Mouse (Mus musculus): ENCODE data around the gene Derl3. TPM values are rescaled to one million over a fixed set of nuclear protein-coding genes. Genes with fewer than 3 reads are reported as not detected.
A peak's percentile ranks its signal among the peaks of the same experiment; 100 is the strongest.
"Not testable (repeated sequence)": the region's sequence is repeated elsewhere in the genome, so short reads cannot be mapped to it uniquely, and the experiment has no call there.

Derl3 gene
- polyA plus RNA-seq, 1 experiment, result 1.2 TPM

DNA sequence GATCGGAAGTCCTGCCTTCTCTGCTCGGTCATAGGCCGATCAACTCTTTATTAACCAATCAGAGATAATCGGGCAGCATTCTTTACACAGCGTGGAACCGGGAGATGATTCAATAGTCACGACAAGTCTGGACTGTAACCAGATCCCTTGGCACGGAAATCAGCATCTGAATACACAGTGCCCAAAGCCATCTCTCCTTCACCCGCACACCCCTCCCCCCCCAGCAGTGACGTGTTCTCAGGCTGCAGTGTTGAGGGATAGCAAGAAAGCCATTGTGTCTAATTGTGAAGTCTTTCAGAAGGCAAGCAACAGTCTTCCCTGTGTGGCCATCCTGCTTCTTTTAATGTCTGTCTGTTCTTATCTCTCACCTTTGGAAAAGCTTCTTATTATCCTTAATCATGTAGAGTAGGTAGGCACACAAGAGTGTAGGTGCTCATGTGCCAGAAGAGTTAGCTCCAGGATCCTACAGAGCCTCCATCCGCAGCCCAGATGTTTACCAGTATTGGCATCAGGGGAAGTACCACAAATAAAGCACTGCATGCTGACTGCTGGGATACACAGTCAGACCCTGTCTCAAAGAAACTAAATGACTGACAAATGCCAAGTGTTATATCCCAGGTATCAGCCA lies 20.2 kb upstream of the Derl3 start:
- DNase-seq (ENCODE audit: low spot score), result no peak

GRCm38 (mm10) chr10:75873543-75874170 lies 19.6 kb upstream of the Derl3 start:
- DNase-seq (ENCODE audit: low spot score), result no peak

GRCm38 (mm10) chr10:75878836-75879235 lies 14.4 kb upstream of the Derl3 start:
- no peak for DNase-seq (ENCODE audit: low spot score)

- no peak for DNase-seq (ENCODE audit: low spot score)
These were observed 12.9 kb upstream of the Derl3 start for GRCm38 (mm10) chr10:75880351-75880750.

GRCm38 (mm10) chr10:75880771-75881577 lies 12.2 kb upstream of the Derl3 start:
- DNase-seq (ENCODE audit: low spot score), result no peak

- no peak for DNase-seq (ENCODE audit: low spot score)
These were observed 11.4 kb upstream of the Derl3 start for GRCm38 (mm10) chr10:75881578-75882432.

DNA sequence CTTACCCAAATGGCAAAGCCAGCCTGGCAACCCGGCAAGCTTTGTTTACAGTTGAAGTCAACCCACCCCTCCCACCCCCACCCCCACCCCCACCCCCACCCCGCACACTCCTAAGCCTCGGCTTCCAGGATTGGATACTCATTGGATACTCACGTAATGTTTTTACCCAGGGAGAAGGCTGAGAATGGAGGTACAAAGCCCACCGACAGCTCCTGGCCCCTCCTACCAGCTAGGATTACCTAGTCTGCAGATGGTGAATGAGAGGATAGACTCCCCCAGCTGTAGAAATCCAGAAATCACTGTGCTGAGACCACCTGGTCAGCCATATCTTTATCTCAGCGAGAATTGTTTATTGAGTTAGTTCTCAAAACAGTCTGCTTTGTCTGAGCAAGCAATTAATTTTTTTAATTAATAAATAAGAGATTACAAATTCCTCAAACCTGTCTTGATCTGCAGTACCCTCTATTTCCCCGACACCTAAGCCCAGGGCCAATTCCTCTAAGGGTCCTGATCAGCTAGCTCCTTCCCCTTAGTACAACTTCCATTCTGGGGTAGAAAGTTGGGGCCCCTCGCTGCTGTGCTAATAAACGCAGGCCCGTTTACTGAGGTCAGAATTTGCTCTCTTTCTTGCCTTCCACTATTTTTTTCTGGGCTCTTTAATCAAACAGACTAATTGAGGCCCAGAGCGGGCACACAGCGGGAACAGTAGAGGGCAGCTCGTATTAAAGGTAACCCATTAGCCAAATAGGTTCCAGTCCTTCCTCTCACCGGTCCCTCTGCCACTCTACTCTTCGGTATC lies 10.6 kb upstream of the Derl3 start:
- no peak for DNase-seq (ENCODE audit: low spot score)

- DNase-seq (ENCODE audit: low spot score), result peak; percentile 58
These were observed 10.0 kb upstream of the Derl3 start for GRCm38 (mm10) chr10:75883232-75883552.

- no peak for DNase-seq (ENCODE audit: low spot score)
These were observed 8.5 kb upstream of the Derl3 start for GRCm38 (mm10) chr10:75884742-75885141.

- DNase-seq (ENCODE audit: low spot score), result not testable (repeated sequence)
These were observed 5.7 kb upstream of the Derl3 start for GRCm38 (mm10) chr10:75887504-75887903.

DNA sequence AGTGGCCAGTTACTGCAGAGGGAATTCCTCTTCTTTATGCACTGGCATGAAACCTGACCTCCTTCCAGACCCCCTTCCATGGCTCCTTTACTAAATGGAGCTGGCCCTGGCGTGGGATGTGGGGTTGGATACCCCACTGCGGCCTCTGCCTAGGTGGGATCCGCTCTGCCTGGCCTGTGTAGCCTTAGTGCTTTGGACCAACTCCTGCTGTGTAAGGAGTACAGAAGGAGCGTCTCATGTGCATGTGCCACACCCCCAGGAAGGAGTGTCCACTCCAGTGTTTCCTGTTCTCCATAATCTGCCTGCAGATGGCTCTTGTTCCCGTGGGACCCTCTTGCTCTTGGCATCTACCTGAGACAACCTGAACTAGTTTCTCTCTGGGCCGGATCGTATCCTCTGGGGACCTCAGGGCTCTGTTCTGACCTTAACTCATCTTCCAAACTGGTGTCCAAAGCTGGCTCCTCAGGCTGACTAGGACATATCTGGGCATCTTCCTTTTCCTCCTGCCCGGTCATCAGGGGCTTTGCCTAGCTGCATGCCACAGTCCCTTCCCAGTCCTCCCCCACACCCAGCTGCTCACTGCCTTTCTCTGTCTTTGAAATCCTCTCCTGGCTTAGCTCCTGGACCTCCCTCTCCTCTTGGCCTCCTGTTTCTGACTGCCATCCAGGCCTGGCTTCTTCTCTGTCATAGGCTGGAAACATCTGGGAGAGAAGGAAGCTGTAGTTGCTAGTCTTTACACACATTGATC lies 3.6 kb upstream of the Derl3 start:
- DNase-seq (ENCODE audit: low spot score), result no peak

DNA sequence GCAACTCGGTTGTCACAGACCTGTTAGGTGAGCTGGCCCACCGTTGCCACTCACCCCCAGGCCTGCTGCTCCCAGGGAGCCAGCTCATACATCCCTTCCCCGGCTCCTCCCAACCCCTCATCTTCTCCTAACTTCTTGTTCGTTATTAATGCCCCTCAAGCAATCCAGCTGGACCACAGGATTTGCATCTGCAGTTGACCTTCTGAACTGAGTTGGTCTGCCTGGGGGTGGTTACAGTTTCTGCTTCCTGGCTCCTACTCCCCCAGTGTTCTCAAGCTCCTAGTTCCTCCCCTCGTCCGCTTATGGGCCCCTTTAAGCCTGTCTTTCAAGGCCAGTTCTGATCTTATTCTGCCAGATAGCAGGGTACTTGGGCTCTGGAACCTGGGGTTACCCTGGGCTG lies 1.4 kb downstream of the Derl3 start:
- no peak for DNase-seq (ENCODE audit: low spot score)

- DNase-seq (ENCODE audit: low spot score), result no peak
These were observed 2.5 kb downstream of the Derl3 start for GRCm38 (mm10) chr10:75895730-75896129.

GRCm38 (mm10) chr10:75896208-75896607 lies 3.0 kb downstream of the Derl3 start:
- no peak for DNase-seq (ENCODE audit: low spot score)

DNA sequence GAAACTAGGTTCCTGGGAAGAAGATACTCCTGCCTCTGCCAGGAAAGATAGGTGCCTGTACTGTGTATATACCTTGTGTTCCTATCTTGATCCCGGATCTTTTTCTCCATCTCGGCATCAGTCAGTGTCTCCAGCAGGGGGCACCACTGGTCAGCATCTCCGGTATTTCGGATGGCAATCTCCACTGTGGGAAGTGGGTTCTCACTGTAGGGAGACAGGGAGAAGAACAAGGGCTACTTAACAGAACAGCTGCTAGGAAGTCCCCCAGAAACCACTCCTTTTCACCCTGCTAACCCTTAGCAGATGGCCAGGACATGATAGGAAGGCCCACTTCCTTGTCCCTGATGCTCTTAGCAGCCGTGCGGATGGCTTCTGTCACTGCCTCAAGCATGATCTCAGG lies 4.2 kb downstream of the Derl3 start:
- no peak for DNase-seq (ENCODE audit: low spot score)

DNA sequence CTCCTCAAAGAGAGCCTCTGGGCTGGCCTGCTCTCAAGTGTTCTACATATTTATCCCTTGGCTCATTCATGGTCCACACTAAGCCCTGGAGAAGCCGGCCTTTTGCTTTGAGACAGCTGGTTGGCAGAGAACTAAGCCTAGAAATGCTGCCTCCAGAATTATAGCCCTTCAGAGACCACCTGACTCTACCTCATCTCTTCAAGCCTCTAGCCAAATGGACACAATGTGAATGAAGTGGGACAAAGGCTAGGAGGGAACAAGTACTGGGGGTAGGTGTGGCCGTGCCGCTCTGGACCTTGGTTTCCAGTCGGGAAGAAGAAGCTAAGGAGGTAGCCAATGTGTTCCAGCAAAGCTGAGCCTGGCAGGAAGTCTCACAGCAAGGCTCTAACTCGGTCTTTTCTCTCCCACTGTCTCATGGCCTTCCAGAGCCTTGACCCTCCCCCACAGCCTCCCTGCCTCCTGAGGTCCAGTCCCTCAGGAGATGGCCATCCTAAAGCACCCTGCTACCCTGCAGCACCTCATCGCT lies 4.9 kb downstream of the Derl3 start:
- DNase-seq (ENCODE audit: low spot score), result no peak

DNA sequence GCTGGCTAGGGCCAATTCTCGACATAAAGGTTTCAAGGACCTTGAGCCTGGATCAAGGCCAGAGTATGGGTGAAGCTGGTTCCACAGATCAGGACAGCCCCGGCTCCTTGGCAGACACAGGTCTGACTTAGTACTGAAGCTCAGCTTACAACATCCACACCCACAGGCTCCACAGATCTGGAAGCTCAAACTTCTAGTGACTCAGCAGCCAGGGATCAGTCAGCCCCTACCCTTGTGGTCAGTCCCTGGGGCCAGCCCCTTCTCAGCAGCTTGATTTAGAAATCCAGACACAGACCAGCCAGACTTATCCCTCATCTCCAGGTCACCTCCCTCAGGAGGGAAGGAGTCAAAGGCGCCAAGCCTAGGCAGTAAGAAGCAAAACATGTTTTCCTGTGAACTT lies 5.6 kb downstream of the Derl3 start:
- no peak for DNase-seq (ENCODE audit: low spot score)

DNA sequence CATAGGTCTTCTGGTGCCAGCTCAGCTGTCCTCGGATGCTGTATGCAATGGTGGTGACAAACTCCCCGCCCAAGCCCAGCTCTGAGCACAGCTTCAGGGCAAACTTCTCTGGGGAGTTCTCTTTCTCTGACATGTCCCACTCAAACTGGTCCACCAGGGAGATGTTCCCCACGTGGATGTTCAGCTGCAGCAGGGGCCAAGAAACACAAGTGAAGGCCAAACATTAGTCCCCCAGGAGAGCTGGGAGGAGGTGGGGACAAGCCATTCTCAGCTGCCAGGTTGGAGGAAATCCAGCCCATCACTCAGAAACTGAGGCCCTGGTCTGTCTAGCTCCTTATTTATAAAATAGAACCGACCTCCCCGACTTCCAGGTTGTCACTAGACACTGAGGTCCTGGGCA lies 11.2 kb downstream of the Derl3 start:
- DNase-seq (ENCODE audit: low spot score), result no peak

DNA sequence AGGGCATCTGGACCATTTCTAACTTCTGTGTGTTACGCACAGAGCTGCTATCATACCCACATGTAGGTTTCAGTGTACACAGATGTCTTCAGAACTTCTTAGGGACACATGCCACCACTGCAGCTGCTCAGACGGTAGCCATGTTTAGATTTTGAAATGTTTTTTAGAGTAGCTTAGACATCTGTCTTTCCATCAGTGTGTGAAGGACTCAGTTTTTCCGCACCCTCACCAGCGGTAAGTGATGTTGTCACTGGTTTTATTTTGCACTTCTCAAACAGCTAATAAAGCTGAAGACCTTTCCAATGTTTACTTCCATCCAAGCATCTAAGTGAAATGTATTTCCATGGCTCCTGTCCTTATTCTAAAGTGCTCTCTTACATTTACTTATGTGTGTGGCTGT lies 13.7 kb downstream of the Derl3 start:
- DNase-seq (ENCODE audit: low spot score), result no peak

DNA sequence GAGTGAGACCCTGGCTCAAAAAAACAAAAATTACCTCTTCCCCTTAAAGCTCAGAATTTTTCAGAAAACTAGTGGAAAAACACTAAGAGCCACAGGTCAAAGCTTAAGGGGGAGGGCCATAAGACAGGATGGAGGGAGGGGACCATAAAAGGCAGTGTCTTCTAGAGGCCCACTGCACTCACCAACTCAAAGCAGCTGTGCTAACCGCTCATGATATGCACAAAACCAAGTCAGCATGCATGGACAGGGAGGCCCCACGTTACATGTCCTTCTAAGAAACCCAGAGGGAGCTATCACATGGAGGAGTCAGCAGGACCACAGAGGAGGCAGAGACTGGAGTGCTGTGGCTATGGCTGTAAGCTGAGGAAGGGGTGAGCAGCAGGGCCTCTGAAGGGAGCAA lies 17.5 kb downstream of the Derl3 start:
- DNase-seq (ENCODE audit: low spot score), result no peak
